Mouse (Mus musculus) midbrain, postnatal 0 days (tissue): ENCODE measurements around the gene Itga9. TPM values are rescaled to one million over a fixed set of nuclear protein-coding genes. Genes with fewer than 3 reads are reported as not detected.

Experiments
- ATAC-seq: fragments of 200-750 bp; cut with Nextera tagmentation; 2 replicates; pipeline ENCODE4 v1.8.0; 2017; ENCODE audit warnings: moderate number of reproducible peaks, mild to moderate bottlenecking, moderate TSS enrichment, moderate library complexity; ENCODE audit not compliant: low FRiP score
- DNase-seq: peaks from one replicate; pipeline ENCODE4 v3.0.0-alpha.2; 2015; ENCODE audit warnings: low spot score
- H3K27ac ChIP-seq: fragments of 300-500 bp; sonication (generic); 2 replicates; pipeline ENCODE4 v1.5.1; 2014; ENCODE audit warnings: low read depth, mild to moderate bottlenecking, low read length, mixed read lengths
- H3K27me3 ChIP-seq: fragments of 300-500 bp; sonication (generic); 2 replicates; pipeline ENCODE4 v1.6.1; 2014; ENCODE audit warnings: low read length, control low read depth, mixed read lengths; ENCODE audit not compliant: insufficient read depth
- H3K36me3 ChIP-seq: fragments of 300-500 bp; sonication (generic); 2 replicates; pipeline ENCODE4 v1.6.1; 2014; ENCODE audit warnings: low read length, control low read depth, mixed read lengths; ENCODE audit not compliant: insufficient read depth
- H3K4me1 ChIP-seq: fragments of 300-500 bp; sonication (generic); 2 replicates; pipeline ENCODE4 v1.6.1; 2014; ENCODE audit warnings: mild to moderate bottlenecking, control low read depth, antibody characterized with exemption, low read length, mixed read lengths; ENCODE audit not compliant: insufficient read depth
- H3K4me2 ChIP-seq: fragments of 300-500 bp; sonication (generic); 2 replicates; pipeline ENCODE4 v1.6.1; 2014; ENCODE audit warnings: low read depth, mild to moderate bottlenecking, low read length, mixed read lengths; ENCODE audit not compliant: poor library complexity, severe bottlenecking
- H3K4me3 ChIP-seq: fragments of 300-500 bp; sonication (generic); 2 replicates; pipeline ENCODE4 v1.5.1; 2014; ENCODE audit warnings: low read depth, mild to moderate bottlenecking, low read length, moderate library complexity
- H3K9ac ChIP-seq: fragments of 300-500 bp; sonication (generic); replicated peaks from 2 replicates; pipeline ENCODE4 v1.6.1; 2014; ENCODE audit warnings: mild to moderate bottlenecking, low read length, moderate library complexity, mixed read lengths; ENCODE audit not compliant: poor library complexity, severe bottlenecking
- H3K9me3 ChIP-seq: fragments of 300-500 bp; sonication (generic); 2 replicates; pipeline ENCODE4 v1.6.1; 2016; ENCODE audit warnings: low read length, control low read depth
- CTCF ChIP-seq: IDR thresholded peaks from 2 replicates; pipeline ENCODE4 v1.5.1; 2016; ENCODE audit warnings: antibody characterized with exemption, mild to moderate bottlenecking
- WGBS: fragments of 180-500 bp; shearing (Covaris S2); extraction: QIAGEN DNeasy Blood & Tissue Kit; methylation state at CpG from one replicate; pipeline ENCODE4 v1.1.7; 2014; 5-methylcytosine and 5-hydroxymethylcytosine counted together
- polyA plus RNA-seq: library from polyadenylated mRNA; unstranded; fragments of >200 nt; fragmentation: Nextera tagmentation; extraction: Ambion mirVana; gene quantifications from 2 replicates; pipeline ENCODE4 v1.2.1, GENCODE M21; 2015
- total RNA-seq: library from RNA; depleted of rRNA; stranded (reverse); fragments of >200 nt; gene quantifications from 2 replicates; pipeline ENCODE4 v1.2.3, GENCODE M21; 2014

Itga9 gene
- total and polyA plus RNA-seq, 2 experiments from 2014 or later = 1.1 to 8.2 TPM

GRCm38 (mm10) chr9:118928007-118928406 is 321.5 kb downstream of the Itga9 start:
- H3K4me1 ChIP-seq = peaks cover 18% of the 10 kb centered on the region
- 0 out of 2 replicates have a peak overlapping the region, but pooled peaks have one; percentile 5 for H3K4me3 ChIP-seq
- H3K9me3 ChIP-seq = no peaks in the 10 kb centered on the region
- H3K4me2 ChIP-seq = peak overlapping the region; percentile 84
- no peaks in the 10 kb centered on the region for H3K36me3 ChIP-seq
- DNase-seq (no peak), ATAC-seq (no peak)
- H3K27ac ChIP-seq = no peak overlapping the region
- H3K9ac ChIP-seq = no peak overlapping the region
- no peaks in the 10 kb centered on the region for H3K27me3 ChIP-seq
- WGBS = 54% methylated on average over 2 of the region's 2 CpGs
- TF ChIP-seq CTCF = no peak

GRCm38 (mm10) chr9:118928656-118929055 is 322.2 kb downstream of the Itga9 start:
- H3K36me3 ChIP-seq = no peaks in the 10 kb centered on the region
- no peaks in the 10 kb centered on the region for H3K27me3 ChIP-seq
- no peaks in the 10 kb centered on the region for H3K9me3 ChIP-seq
- no peak overlapping the region for H3K4me3 ChIP-seq
- no peak overlapping the region for H3K9ac ChIP-seq
- H3K27ac ChIP-seq = no peak overlapping the region
- peaks cover 18% of the 10 kb centered on the region for H3K4me1 ChIP-seq
- TF ChIP-seq CTCF = no peak
- DNase-seq (no peak), ATAC-seq (no peak)
- 48% methylated on average over 7 of the region's 7 CpGs for WGBS
- peak overlapping the region; percentile 84 for H3K4me2 ChIP-seq

- Histone ChIP-seq H3K27ac (no peak overlapping the region), H3K4me2 (no peak overlapping the region), H3K4me1 (peaks cover 13% of the 10 kb centered on the region), H3K4me3 (no peak overlapping the region), H3K9ac (no peak overlapping the region), H3K27me3 (no peaks in the 10 kb centered on the region), H3K36me3 (no peaks in the 10 kb centered on the region), H3K9me3 (no peaks in the 10 kb centered on the region)
- 79% methylated on average over 9 of the region's 9 CpGs for WGBS
- DNase-seq (no peak), ATAC-seq (no peak)
- no peak for TF ChIP-seq CTCF
These were observed 324.1 kb downstream of the Itga9 start for GRCm38 (mm10) chr9:118930611-118931010.

GRCm38 (mm10) chr9:118933800-118934199 is 327.3 kb downstream of the Itga9 start:
- Histone ChIP-seq H3K36me3 (no peaks in the 10 kb centered on the region), H3K4me3 (no peak overlapping the region), H3K4me2 (no peak overlapping the region), H3K9me3 (no peaks in the 10 kb centered on the region), H3K27me3 (no peaks in the 10 kb centered on the region), H3K9ac (no peak overlapping the region), H3K4me1 (no peaks in the 10 kb centered on the region), H3K27ac (no peak overlapping the region)
- no peak for ATAC-seq
- 95% methylated on average over 9 of the region's 9 CpGs for WGBS
- TF ChIP-seq CTCF = no peak
- DNase-seq = no peak

GRCm38 (mm10) chr9:118934319-118934718 is 327.8 kb downstream of the Itga9 start:
- Histone ChIP-seq H3K4me1 (no peaks in the 10 kb centered on the region), H3K36me3 (no peaks in the 10 kb centered on the region), H3K4me2 (no peak overlapping the region), H3K27me3 (no peaks in the 10 kb centered on the region), H3K27ac (no peak overlapping the region), H3K9ac (no peak overlapping the region), H3K9me3 (no peaks in the 10 kb centered on the region), H3K4me3 (no peak overlapping the region)
- no peak for DNase-seq
- ATAC-seq = no peak
- no peak for TF ChIP-seq CTCF
- 80% methylated on average over 12 of the region's 12 CpGs for WGBS

- Histone ChIP-seq H3K4me2 (no peak overlapping the region), H3K4me3 (no peak overlapping the region), H3K27me3 (no peaks in the 10 kb centered on the region), H3K4me1 (no peaks in the 10 kb centered on the region), H3K9me3 (no peaks in the 10 kb centered on the region), H3K36me3 (no peaks in the 10 kb centered on the region), H3K27ac (no peak overlapping the region), H3K9ac (no peak overlapping the region)
- DNase-seq (no peak), ATAC-seq (no peak)
- TF ChIP-seq CTCF = no peak
- WGBS = 93% methylated on average over 13 of the region's 13 CpGs
These were observed 328.6 kb downstream of the Itga9 start for GRCm38 (mm10) chr9:118935098-118935497.
